Mouse (Mus musculus) lung, embryonic 14.5 days (tissue): ENCODE measurements around the gene Cpped1. TPM values are rescaled to one million over a fixed set of nuclear protein-coding genes. Genes with fewer than 3 reads are reported as not detected.
A peak's percentile ranks its signal among the peaks of the same experiment; 100 is the strongest.

Experiments
- ATAC-seq: fragments of 200-750 bp; cut with Nextera tagmentation; 2 replicates; pipeline ENCODE4 v1.8.0; 2017; ENCODE audit warnings: mild to moderate bottlenecking, moderate TSS enrichment, moderate library complexity; ENCODE audit not compliant: insufficient read depth
- DNase-seq: peaks from one replicate; pipeline ENCODE4 v3.0.0-alpha.2; 2015
- H3K27ac ChIP-seq: fragments of 300-500 bp; sonication (generic); 2 replicates; pipeline ENCODE4 v1.5.1; 2014; ENCODE audit warnings: low read depth, mild to moderate bottlenecking, moderate library complexity
- H3K27me3 ChIP-seq: fragments of 300-500 bp; sonication (generic); 2 replicates; pipeline ENCODE4 v1.6.1; 2014; ENCODE audit warnings: low read length, control low read depth; ENCODE audit not compliant: insufficient read depth
- H3K36me3 ChIP-seq: fragments of 300-500 bp; sonication (generic); 2 replicates; pipeline ENCODE4 v1.6.1; 2014; ENCODE audit warnings: control low read depth; ENCODE audit not compliant: insufficient read depth
- H3K4me1 ChIP-seq: fragments of 300-500 bp; sonication (generic); 2 replicates; pipeline ENCODE4 v1.6.1; 2014; ENCODE audit warnings: antibody characterized with exemption, control low read depth; ENCODE audit not compliant: insufficient read depth
- H3K4me2 ChIP-seq: fragments of 300-500 bp; sonication (generic); 2 replicates; pipeline ENCODE4 v1.6.1; 2014; ENCODE audit warnings: mild to moderate bottlenecking
- H3K4me3 ChIP-seq: fragments of 300-500 bp; sonication (generic); 2 replicates; pipeline ENCODE4 v1.5.1; 2014; ENCODE audit warnings: low read depth, low read length
- H3K9ac ChIP-seq: fragments of 300-500 bp; sonication (generic); 2 replicates; pipeline ENCODE4 v1.6.1; 2014
- H3K9me3 ChIP-seq: fragments of 300-500 bp; sonication (generic); 2 replicates; pipeline ENCODE4 v1.6.1; 2016; ENCODE audit warnings: low read depth, low read length, control low read depth
- CTCF ChIP-seq: IDR thresholded peaks from 2 replicates; pipeline ENCODE4 v1.5.1; 2016; ENCODE audit warnings: antibody characterized with exemption, low read depth
- WGBS: fragments of 180-500 bp; shearing (Covaris S2); extraction: QIAGEN DNeasy Blood & Tissue Kit; methylation state at CpG from one replicate; pipeline ENCODE4 v1.1.7; 2014; 5-methylcytosine and 5-hydroxymethylcytosine counted together
- polyA plus RNA-seq: library from polyadenylated mRNA; unstranded; fragments of >200 nt; fragmentation: Nextera tagmentation; extraction: Ambion mirVana; gene quantifications from 2 replicates; pipeline ENCODE4 v1.2.1, GENCODE M21; 2014

Cpped1 gene
- polyA plus RNA-seq, 1 experiment from 2014 or later = 24.3 TPM

GRCm38 (mm10) chr16:11776528-11776927 lies 132.7 kb downstream of the Cpped1 start:
- Histone ChIP-seq H3K4me2 (no peak overlapping the region), H3K27ac (no peak overlapping the region), H3K27me3 (no peaks in the 10 kb centered on the region), H3K4me3 (no peak overlapping the region), H3K36me3 (no peaks in the 10 kb centered on the region), H3K9me3 (no peaks in the 10 kb centered on the region), H3K9ac (no peak overlapping the region), H3K4me1 (no peaks in the 10 kb centered on the region)
- no peak for TF ChIP-seq CTCF
- 60% methylated on average over 3 of the region's 3 CpGs for WGBS
- DNase-seq (no peak), ATAC-seq (no peak)

DNA sequence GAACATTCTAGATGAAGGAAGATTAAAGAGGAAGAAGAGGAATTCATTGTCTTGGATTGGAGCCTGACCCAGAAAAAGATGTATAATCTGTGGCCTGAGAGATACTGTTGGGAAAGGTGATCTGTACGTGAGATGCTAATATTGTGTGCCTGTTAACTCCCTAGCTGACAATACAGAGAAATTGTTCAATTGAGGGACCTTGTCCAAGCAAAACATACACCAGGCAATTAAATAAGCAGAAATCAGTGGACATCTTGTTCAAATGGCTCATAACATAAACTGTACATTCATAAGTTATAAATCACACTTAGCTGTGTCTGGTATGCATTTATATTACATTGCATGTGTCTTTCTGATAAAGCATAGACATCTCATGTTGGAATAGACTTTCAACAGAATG lies 134.9 kb downstream of the Cpped1 start:
- TF ChIP-seq CTCF = no peak
- no peak overlapping the region for H3K4me3 ChIP-seq
- 59% methylated on average over 1 of the region's 1 CpGs for WGBS
- no peak overlapping the region for H3K4me2 ChIP-seq
- H3K27me3 ChIP-seq = no peaks in the 10 kb centered on the region
- no peak overlapping the region for H3K27ac ChIP-seq
- no peaks in the 10 kb centered on the region for H3K36me3 ChIP-seq
- ATAC-seq (no peak), DNase-seq (no peak)
- no peaks in the 10 kb centered on the region for H3K4me1 ChIP-seq
- H3K9me3 ChIP-seq = no peaks in the 10 kb centered on the region
- no peak overlapping the region for H3K9ac ChIP-seq

GRCm38 (mm10) chr16:11772318-11772717 lies 136.9 kb downstream of the Cpped1 start:
- ATAC-seq = no peak
- no peak overlapping the region for H3K27ac ChIP-seq
- H3K27me3 ChIP-seq = no peaks in the 10 kb centered on the region
- no peak for DNase-seq
- no peaks in the 10 kb centered on the region for H3K36me3 ChIP-seq
- no peaks in the 10 kb centered on the region; the same call in 1 of the 2 replicates for H3K9me3 ChIP-seq
- no peak overlapping the region for H3K4me2 ChIP-seq
- TF ChIP-seq CTCF = no peak
- no peak overlapping the region for H3K4me3 ChIP-seq
- H3K9ac ChIP-seq = no peak overlapping the region
- 59% methylated on average over 2 of the region's 2 CpGs for WGBS
- no peaks in the 10 kb centered on the region for H3K4me1 ChIP-seq

GRCm38 (mm10) chr16:11757951-11758350 lies 151.3 kb downstream of the Cpped1 start:
- H3K4me3 ChIP-seq = no peak overlapping the region
- no peak for DNase-seq
- H3K4me2 ChIP-seq = no peak overlapping the region
- no peak overlapping the region for H3K9ac ChIP-seq
- no peaks in the 10 kb centered on the region for H3K27me3 ChIP-seq
- WGBS = 75% methylated on average over 7 of the region's 7 CpGs
- H3K27ac ChIP-seq = no peak overlapping the region
- no peaks in the 10 kb centered on the region for H3K4me1 ChIP-seq
- TF ChIP-seq CTCF = no peak
- no peak for ATAC-seq
- no peaks in the 10 kb centered on the region for H3K9me3 ChIP-seq
- no peaks in the 10 kb centered on the region for H3K36me3 ChIP-seq

- WGBS = 83% methylated on average over 8 of the region's 8 CpGs
- ATAC-seq = no peak
- Histone ChIP-seq H3K27ac (no peak overlapping the region), H3K27me3 (no peaks in the 10 kb centered on the region), H3K9me3 (no peaks in the 10 kb centered on the region), H3K4me1 (no peaks in the 10 kb centered on the region), H3K4me2 (no peak overlapping the region), H3K9ac (no peak overlapping the region), H3K36me3 (no peaks in the 10 kb centered on the region), H3K4me3 (no peak overlapping the region)
- no peak for TF ChIP-seq CTCF
- DNase-seq = no peak
Measured at GRCm38 (mm10) chr16:11757471-11757870, 151.8 kb downstream of the Cpped1 start.

- no peak for DNase-seq
Measured at GRCm38 (mm10) chr16:11756598-11757245, 152.5 kb downstream of the Cpped1 start.

DNA sequence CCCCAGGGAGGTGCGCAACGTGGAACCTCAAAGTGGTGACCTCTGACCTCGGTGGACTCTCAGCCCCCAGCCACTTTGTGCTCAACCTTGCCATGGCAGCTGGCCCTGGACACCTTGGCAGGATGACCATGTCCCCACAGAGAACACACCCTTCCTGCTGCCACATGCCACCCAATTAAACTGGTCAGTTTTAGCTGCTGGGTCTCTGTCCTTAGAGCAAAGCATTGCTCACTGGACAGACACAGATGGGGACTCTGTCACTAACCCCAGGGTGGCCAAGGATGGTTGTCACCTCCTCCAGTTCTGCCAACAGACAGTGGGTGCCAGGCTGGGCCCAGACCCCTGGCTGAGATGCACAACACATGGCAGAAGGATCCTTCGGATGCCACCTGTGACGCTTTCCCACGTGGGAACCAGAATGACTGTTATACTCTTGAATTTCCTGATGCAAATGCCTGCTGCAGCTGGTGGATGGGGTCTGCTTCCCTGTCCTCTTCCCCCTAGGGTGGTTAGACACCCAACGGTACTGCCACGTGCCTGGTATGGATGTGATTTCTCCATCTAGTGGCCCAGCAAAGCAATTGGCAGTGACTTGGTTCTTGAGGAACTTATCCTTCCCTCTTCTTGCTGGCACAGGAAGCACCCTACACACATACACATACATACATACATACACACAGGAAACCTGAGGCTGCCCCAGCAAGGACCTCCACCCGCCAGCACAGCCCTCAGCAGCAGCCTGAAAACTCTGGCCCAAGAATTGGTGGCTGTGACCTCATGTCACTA lies 153.8 kb downstream of the Cpped1 start:
- H3K4me2 ChIP-seq = no peak overlapping the region
- H3K4me1 ChIP-seq = no peaks in the 10 kb centered on the region
- DNase-seq (no peak), ATAC-seq (no peak)
- H3K36me3 ChIP-seq = no peaks in the 10 kb centered on the region
- no peak overlapping the region for H3K4me3 ChIP-seq
- no peak overlapping the region for H3K9ac ChIP-seq
- 0 out of 2 replicates have a peak, but pooled peaks have one; percentile 10 for TF ChIP-seq CTCF
- WGBS = 76% methylated on average over 9 of the region's 9 CpGs
- H3K27me3 ChIP-seq = no peaks in the 10 kb centered on the region
- no peak overlapping the region for H3K27ac ChIP-seq
- H3K9me3 ChIP-seq = no peaks in the 10 kb centered on the region

More at GRCm38 (mm10) chr16:11756598-11757245, 152.5 kb downstream of the Cpped1 start:
- H3K9ac ChIP-seq = no peak overlapping the region
- H3K4me3 ChIP-seq = no peak overlapping the region
- H3K9me3 ChIP-seq = no peaks in the 10 kb centered on the region
- ATAC-seq = no peak
- H3K27me3 ChIP-seq = no peaks in the 10 kb centered on the region
- no peak for TF ChIP-seq CTCF
- 67% methylated on average over 1 of the region's 1 CpGs for WGBS
- H3K36me3 ChIP-seq = no peaks in the 10 kb centered on the region
- H3K4me2 ChIP-seq = no peak overlapping the region
- H3K4me1 ChIP-seq = no peaks in the 10 kb centered on the region
- no peak overlapping the region for H3K27ac ChIP-seq
